Mouse (Mus musculus) lung, embryonic 15.5 days (tissue): ENCODE measurements around the gene Krt31. TPM values are rescaled to one million over a fixed set of nuclear protein-coding genes. Genes with fewer than 3 reads are reported as not detected.

Source experiments
- ATAC-seq: fragments of 200-750 bp; cut with Nextera tagmentation; 2 replicates; pipeline ENCODE4 v1.8.0; 2017; ENCODE audit warnings: moderate number of reproducible peaks, borderline replicate concordance; ENCODE audit not compliant: low FRiP score, low TSS enrichment; ENCODE audit errors: extremely low read depth
- H3K27ac ChIP-seq: fragments of 300-500 bp; sonication (generic); 2 replicates; pipeline ENCODE4 v1.5.1; 2015; ENCODE audit warnings: moderate library complexity, mild to moderate bottlenecking, inconsistent platforms
- H3K27me3 ChIP-seq: fragments of 300-500 bp; sonication (generic); 2 replicates; pipeline ENCODE4 v1.6.1; 2015; ENCODE audit warnings: inconsistent platforms
- H3K36me3 ChIP-seq: fragments of 300-500 bp; sonication (generic); 2 replicates; pipeline ENCODE4 v1.6.1; 2015; ENCODE audit warnings: inconsistent platforms
- H3K4me1 ChIP-seq: fragments of 300-500 bp; sonication (generic); 2 replicates; pipeline ENCODE4 v1.6.1; 2015; ENCODE audit warnings: inconsistent platforms
- H3K4me2 ChIP-seq: fragments of 300-500 bp; sonication (generic); 2 replicates; pipeline ENCODE4 v1.6.1; 2015; ENCODE audit warnings: inconsistent platforms, mild to moderate bottlenecking, moderate library complexity
- H3K4me3 ChIP-seq: fragments of 300-500 bp; sonication (generic); 2 replicates; pipeline ENCODE4 v1.5.1; 2015; ENCODE audit warnings: mild to moderate bottlenecking, inconsistent platforms
- H3K9ac ChIP-seq: fragments of 300-500 bp; sonication (generic); 2 replicates; pipeline ENCODE4 v1.6.1; 2015; ENCODE audit warnings: inconsistent platforms
- H3K9me3 ChIP-seq: fragments of 300-500 bp; sonication (generic); 2 replicates; pipeline ENCODE4 v1.6.1; 2016; ENCODE audit warnings: inconsistent platforms
- WGBS: fragments of 180-500 bp; shearing (Covaris S2); methylation state at CpG from one replicate; pipeline ENCODE4 v1.1.7; 2015; 5-methylcytosine and 5-hydroxymethylcytosine counted together
- polyA plus RNA-seq: library from polyadenylated mRNA; unstranded; fragments of >200 nt; fragmentation: Nextera tagmentation; extraction: Ambion mirVana; gene quantifications from 2 replicates; pipeline ENCODE4 v1.2.1, GENCODE M21; 2015

Gene Krt31
- polyA plus RNA-seq, 1 experiment from 2014 or later = 0.10 TPM

GRCm38 (mm10) chr11:100046303-100046866, 4.0 kb downstream of the Krt31 start:
- WGBS = 54% methylated on average over 6 of the region's 6 CpGs
- Histone ChIP-seq H3K4me3 (no peak overlapping the region), H3K9ac (no peak overlapping the region), H3K36me3 (no peaks in the 10 kb centered on the region), H3K27me3 (no peaks in the 10 kb centered on the region), H3K4me2 (no peak overlapping the region), H3K4me1 (no peaks in the 10 kb centered on the region), H3K9me3 (no peaks in the 10 kb centered on the region), H3K27ac (no peak overlapping the region)
- no peak for ATAC-seq

- Histone ChIP-seq H3K27ac (no peak within 1 kb of the TSS), H3K4me3 (no peak within 1 kb of the TSS), H3K27me3 (no peaks in the 10 kb centered on the region), H3K9me3 (no peaks in the 10 kb centered on the region), H3K9ac (no peak within 1 kb of the TSS), H3K4me2 (no peak within 1 kb of the TSS), H3K36me3 (no peaks in the 10 kb centered on the region), H3K4me1 (no peaks in the 10 kb centered on the region)
- WGBS = 87% methylated on average over 6 of the region's 6 CpGs
- no peak for ATAC-seq
Measured at GRCm38 (mm10) chr11:100041454-100041853, 8.9 kb downstream of the Krt31 start, which contains the start of gene Krt34. Gene Krt34, minus strand, starts transcription at chr11:100041554.

DNA sequence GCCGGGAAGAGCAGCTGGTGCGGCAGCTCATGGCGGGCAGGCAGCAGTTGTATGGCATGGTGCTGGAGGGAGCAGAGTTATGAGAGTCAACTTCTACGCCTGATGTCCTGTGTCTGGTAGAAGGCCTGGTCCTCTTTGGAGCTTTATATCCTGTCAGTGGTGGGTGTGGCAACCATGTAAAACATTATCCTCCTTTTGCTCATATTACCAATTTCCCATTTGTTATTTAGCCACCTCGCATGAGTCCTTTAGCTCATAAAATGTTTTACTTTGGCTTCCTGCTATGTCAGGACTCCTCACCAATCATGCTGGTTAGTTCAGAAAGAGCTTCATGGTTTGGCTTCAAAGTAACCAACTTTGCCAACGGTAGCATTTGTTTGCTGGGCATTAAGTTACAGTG, 20.6 kb downstream of the Krt31 start, which contains the start of gene Krt33b:
Gene Krt33b, minus strand, starts transcription at position 101 of the 400 bp plus-strand sequence.
- H3K27me3 ChIP-seq = no peaks in the 10 kb centered on the region
- no peak within 1 kb of the TSS for H3K9ac ChIP-seq
- ATAC-seq = no peak
- no peak within 1 kb of the TSS for H3K4me2 ChIP-seq
- H3K9me3 ChIP-seq = no peaks in the 10 kb centered on the region
- WGBS = 77% methylated on average over 6 of the region's 6 CpGs
- no peaks in the 10 kb centered on the region for H3K36me3 ChIP-seq
- H3K4me1 ChIP-seq = no peaks in the 10 kb centered on the region
- no peak within 1 kb of the TSS for H3K27ac ChIP-seq
- H3K4me3 ChIP-seq = no peak within 1 kb of the TSS

DNA sequence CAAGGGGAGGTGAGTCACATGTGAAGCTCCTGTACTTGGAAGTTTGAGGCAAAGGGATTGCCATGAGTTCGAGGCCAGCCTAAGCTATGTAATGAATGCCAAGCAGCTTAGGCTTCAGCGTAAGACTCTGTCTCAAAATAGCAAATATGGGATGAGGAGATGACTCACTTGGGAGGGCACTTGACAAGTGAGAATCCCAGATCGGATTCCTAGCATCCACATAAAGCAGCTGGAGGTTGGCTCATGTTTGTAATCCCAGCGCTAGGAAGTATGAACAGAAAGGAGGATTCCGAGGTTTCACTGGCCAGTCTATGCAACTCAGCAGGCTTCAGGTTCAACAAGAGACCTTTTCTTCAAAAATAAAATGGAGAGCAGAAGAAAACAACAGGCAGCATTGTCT, 28.9 kb downstream of the Krt31 start:
- no peak for ATAC-seq

GRCm38 (mm10) chr11:100019466-100019865, 30.9 kb downstream of the Krt31 start:
- Histone ChIP-seq H3K27ac (no peak overlapping the region), H3K9ac (no peak overlapping the region), H3K4me1 (peaks cover 4% of the 10 kb centered on the region; the same call in 1 of the 2 replicates), H3K27me3 (no peaks in the 10 kb centered on the region), H3K9me3 (no peaks in the 10 kb centered on the region), H3K4me2 (no peak overlapping the region), H3K36me3 (no peaks in the 10 kb centered on the region), H3K4me3 (no peak overlapping the region)
- WGBS = 68% methylated on average over 1 of the region's 1 CpGs
- ATAC-seq = no peak

More for the DNA sequence above, 28.9 kb downstream of the Krt31 start:
- no peak overlapping the region for H3K4me3 ChIP-seq
- no peaks in the 10 kb centered on the region for H3K9me3 ChIP-seq
- no peak overlapping the region for H3K27ac ChIP-seq
- no peak overlapping the region for H3K9ac ChIP-seq
- H3K27me3 ChIP-seq = no peaks in the 10 kb centered on the region
- H3K4me2 ChIP-seq = no peak overlapping the region
- H3K36me3 ChIP-seq = no peaks in the 10 kb centered on the region
- H3K4me1 ChIP-seq = 0 out of 2 replicates have a peak, but pooled peaks cover 4% of the 10 kb centered on the region
- 60% methylated on average over 5 of the region's 5 CpGs for WGBS

- no peaks in the 10 kb centered on the region for H3K9me3 ChIP-seq
- no peak within 1 kb of the TSS for H3K27ac ChIP-seq
- H3K4me3 ChIP-seq = no peak within 1 kb of the TSS
- no peaks in the 10 kb centered on the region; the same call in 1 of the 2 replicates for H3K4me1 ChIP-seq
- WGBS = 69% methylated on average over 4 of the region's 4 CpGs
- no peaks in the 10 kb centered on the region for H3K27me3 ChIP-seq
- H3K4me2 ChIP-seq = no peak within 1 kb of the TSS
- H3K36me3 ChIP-seq = no peaks in the 10 kb centered on the region
- no peak for ATAC-seq
- H3K9ac ChIP-seq = no peak within 1 kb of the TSS
Measured at GRCm38 (mm10) chr11:100016112-100016511, 34.2 kb downstream of the Krt31 start, which contains the start of gene Krt33a. Gene Krt33a, minus strand, starts transcription at chr11:100016212.

DNA sequence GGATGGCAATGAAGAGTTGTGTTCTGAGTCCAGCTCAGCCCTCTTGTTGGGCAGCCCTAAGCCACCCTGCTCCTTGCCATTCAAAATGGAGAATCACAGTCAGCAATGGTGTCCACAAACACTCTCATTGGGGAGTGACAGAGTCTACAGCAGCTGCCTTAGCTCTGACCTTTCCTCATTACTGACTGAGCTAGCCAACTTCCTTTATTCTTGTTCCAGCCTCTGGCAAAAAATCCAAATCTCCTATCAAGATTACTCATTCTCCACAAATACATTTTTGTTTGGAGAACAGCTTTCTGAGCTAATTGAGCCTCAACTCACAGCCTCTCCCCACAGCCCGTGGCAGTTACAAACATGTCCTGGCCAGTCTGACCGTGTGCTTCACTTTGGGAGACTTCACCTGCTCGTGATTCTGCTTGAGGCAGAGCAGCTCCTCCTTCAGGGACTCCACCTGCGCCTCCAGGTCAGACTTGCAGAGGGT, 36.6 kb downstream of the Krt31 start:
- Histone ChIP-seq H3K4me3 (no peak overlapping the region), H3K9ac (no peak overlapping the region), H3K27ac (0 out of 2 replicates have a peak overlapping the region, but pooled peaks have one; percentile 26), H3K4me2 (no peak overlapping the region), H3K9me3 (no peaks in the 10 kb centered on the region), H3K27me3 (no peaks in the 10 kb centered on the region), H3K4me1 (no peaks in the 10 kb centered on the region; the same call in 1 of the 2 replicates), H3K36me3 (no peaks in the 10 kb centered on the region)
- 36% methylated on average over 4 of the region's 4 CpGs for WGBS
- peak; percentile 65; the same call in 1 of the 2 replicates for ATAC-seq

DNA sequence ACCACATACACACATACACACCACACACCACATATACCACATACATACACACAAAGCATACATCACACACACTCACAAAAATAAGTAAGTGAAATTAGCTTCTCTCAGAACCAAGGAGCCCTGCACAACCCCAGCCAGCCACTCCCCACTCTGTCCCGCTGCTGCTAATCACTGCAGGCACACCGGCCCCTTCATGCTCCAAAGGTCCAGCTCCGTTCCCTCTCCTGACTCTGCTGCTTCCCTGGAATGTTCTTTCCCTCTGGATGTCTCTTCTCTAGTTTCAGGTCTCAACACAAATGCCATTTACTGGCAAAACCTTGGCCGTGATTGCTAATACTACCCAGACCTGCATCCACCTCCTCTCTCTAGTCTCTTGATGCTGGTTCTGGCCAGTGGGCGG, 39.7 kb downstream of the Krt31 start:
- Histone ChIP-seq H3K27ac (no peak overlapping the region), H3K4me2 (no peak overlapping the region), H3K4me3 (no peak overlapping the region), H3K4me1 (no peaks in the 10 kb centered on the region; the same call in 1 of the 2 replicates), H3K27me3 (no peaks in the 10 kb centered on the region), H3K9me3 (no peaks in the 10 kb centered on the region), H3K36me3 (no peaks in the 10 kb centered on the region), H3K9ac (no peak overlapping the region)
- ATAC-seq = no peak
- WGBS = 73% methylated on average over 5 of the region's 5 CpGs

GRCm38 (mm10) chr11:100008336-100008735, 42.0 kb downstream of the Krt31 start:
- WGBS = 80% methylated on average over 5 of the region's 5 CpGs

DNA sequence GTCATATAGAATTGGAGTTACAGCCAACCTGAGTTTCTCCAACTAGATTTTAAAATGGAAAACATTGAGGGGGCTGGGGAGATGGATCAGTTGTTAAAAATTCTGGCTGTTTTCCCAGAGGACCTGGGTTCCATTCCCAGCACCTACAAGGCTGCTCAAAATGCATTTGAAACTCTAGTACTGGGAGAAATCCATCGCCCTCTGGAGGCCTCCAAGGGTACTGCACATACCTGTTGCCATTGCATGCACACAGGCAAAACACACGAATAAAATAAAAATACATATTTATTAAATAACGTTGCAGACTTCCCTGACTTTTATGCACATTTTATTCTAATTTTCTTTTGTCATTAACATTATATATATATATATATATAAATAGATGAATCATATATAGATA, 43.7 kb downstream of the Krt31 start:
- ATAC-seq = no peak
- H3K27ac ChIP-seq = no peak overlapping the region
- H3K4me3 ChIP-seq = no peak overlapping the region
- no peak overlapping the region for H3K9ac ChIP-seq
- H3K36me3 ChIP-seq = no peaks in the 10 kb centered on the region
- H3K27me3 ChIP-seq = no peaks in the 10 kb centered on the region
- whole genome bisulfite sequencing = 50% methylated on average over 3 of the region's 3 CpGs
- no peaks in the 10 kb centered on the region for H3K9me3 ChIP-seq
- no peak overlapping the region for H3K4me2 ChIP-seq
- H3K4me1 ChIP-seq = no peaks in the 10 kb centered on the region

More at GRCm38 (mm10) chr11:100008336-100008735, 42.0 kb downstream of the Krt31 start:
- no peak overlapping the region for H3K4me2 ChIP-seq
- H3K9me3 ChIP-seq = no peaks in the 10 kb centered on the region
- no peaks in the 10 kb centered on the region for H3K4me1 ChIP-seq
- H3K27me3 ChIP-seq = no peaks in the 10 kb centered on the region
- H3K36me3 ChIP-seq = no peaks in the 10 kb centered on the region
- no peak for ATAC-seq
- H3K9ac ChIP-seq = no peak overlapping the region
- no peak overlapping the region for H3K27ac ChIP-seq
- no peak overlapping the region for H3K4me3 ChIP-seq

DNA sequence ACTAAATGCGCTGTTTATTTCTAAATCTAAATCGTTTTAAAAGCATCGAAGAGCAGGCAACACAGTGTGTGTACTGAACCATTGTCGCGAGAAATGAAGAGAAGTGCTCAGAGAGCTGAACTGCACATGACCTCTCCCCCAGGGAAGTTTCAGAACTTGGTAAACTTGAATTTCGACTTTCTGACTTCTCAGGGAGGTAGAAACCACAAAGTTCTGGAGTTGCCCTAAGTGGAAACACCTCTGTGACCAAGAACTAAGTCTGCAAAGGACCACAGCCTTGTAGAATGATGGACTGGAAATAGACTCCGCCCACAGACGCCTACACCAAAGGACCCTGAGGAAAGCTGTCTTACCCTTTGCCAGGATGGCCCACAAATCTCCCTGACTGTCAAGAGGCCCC, 44.4 kb downstream of the Krt31 start:
- H3K27me3 ChIP-seq = no peaks in the 10 kb centered on the region
- no peaks in the 10 kb centered on the region for H3K4me1 ChIP-seq
- no peak for ATAC-seq
- peak overlapping the region; percentile 61 for H3K27ac ChIP-seq
- no peak overlapping the region for H3K9ac ChIP-seq
- H3K4me3 ChIP-seq = no peak overlapping the region
- H3K36me3 ChIP-seq = no peaks in the 10 kb centered on the region
- H3K4me2 ChIP-seq = no peak overlapping the region
- WGBS = 59% methylated on average over 8 of the region's 8 CpGs
- no peaks in the 10 kb centered on the region for H3K9me3 ChIP-seq

GRCm38 (mm10) chr11:100004846-100005245, 45.5 kb downstream of the Krt31 start:
- WGBS = 17% methylated on average over 6 of the region's 6 CpGs
- H3K9me3 ChIP-seq = no peaks in the 10 kb centered on the region

More at GRCm38 (mm10) chr11:100004846-100005245, 45.5 kb downstream of the Krt31 start:
- Histone ChIP-seq H3K9ac (no peak overlapping the region), H3K36me3 (no peaks in the 10 kb centered on the region), H3K4me1 (no peaks in the 10 kb centered on the region), H3K27ac (no peak overlapping the region), H3K4me2 (no peak overlapping the region), H3K27me3 (no peaks in the 10 kb centered on the region), H3K4me3 (no peak overlapping the region)
- no peak for ATAC-seq
